Mouse (Mus musculus): ENCODE results near the gene Cfap97d2.

DNA sequence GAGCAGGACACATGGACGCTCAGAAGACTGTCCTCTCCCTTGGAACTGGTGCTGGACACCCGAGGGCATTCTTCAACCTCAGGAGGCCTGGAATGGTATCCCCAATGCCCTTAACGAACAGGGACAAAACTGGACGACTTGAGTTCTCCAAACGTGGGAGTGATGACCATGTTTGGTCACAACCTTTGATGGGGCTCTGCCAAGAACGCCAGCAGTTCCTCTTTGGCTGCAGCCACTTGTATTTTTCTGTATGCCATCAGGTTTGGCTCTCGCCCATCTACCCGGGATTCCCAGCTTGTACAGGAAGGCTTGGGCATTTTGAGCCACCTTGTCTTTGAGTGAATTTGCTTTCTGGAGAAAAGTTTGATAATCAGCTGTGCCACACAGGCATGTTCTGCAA, 8.0 kb upstream of the Cfap97d2 start:
- no peak for TF ChIP-seq POLR2A (IDR thresholded peaks at IDR 0.05; ENCODE audit: insufficient read length, low read depth)
- TF ChIP-seq E2F4 (IDR thresholded peaks at IDR 0.05; ENCODE audit: insufficient read depth): no peak
- no peak for TF ChIP-seq USF1 (IDR thresholded peaks at IDR 0.05; ENCODE audit: low read depth)
- TF ChIP-seq POLR2AphosphoS2 (IDR thresholded peaks at IDR 0.05; ENCODE audit: insufficient read length, low read depth): no peak
- TF ChIP-seq MYOG (IDR thresholded peaks at IDR 0.05; ENCODE audit: control insufficient read depth in 1 of 3, insufficient read depth in 1 of 3, insufficient read length in 2 of 3, low read depth in 2 of 3): no peak
- no peak for TF ChIP-seq TCF3 (IDR thresholded peaks at IDR 0.05; ENCODE audit: insufficient read length, low read depth)
- no peak for TF ChIP-seq MAX (IDR thresholded peaks at IDR 0.05; ENCODE audit: low read depth)
- no peak for TF ChIP-seq SRF (IDR thresholded peaks at IDR 0.05; ENCODE audit: control insufficient read depth, insufficient read length, low read depth)
- no peak for TF ChIP-seq MYOD1 (IDR thresholded peaks at IDR 0.05; ENCODE audit: control insufficient read depth in 1 of 3, insufficient read length in 2 of 3, low read depth in 2 of 3)
- no peak for TF ChIP-seq REST (IDR thresholded peaks at IDR 0.05; ENCODE audit: insufficient read depth, insufficient read length)
